Mouse (Mus musculus) CH12.LX (cell line): Measurements from ENCODE around the gene Mrgpre. TPM values are rescaled to one million over a fixed set of nuclear protein-coding genes. Genes with fewer than 3 reads are reported as not detected.

Experiments used
- DNase-seq: peaks from one replicate; pipeline ENCODE4 v3.0.0-alpha.2; 2013; ENCODE audit errors: extremely low read depth
- H3K27ac ChIP-seq: 2 replicates; pipeline ENCODE4 v1.5.1; 2012; ENCODE audit warnings: low read depth, mild to moderate bottlenecking, control low read depth, moderate library complexity; ENCODE audit not compliant: insufficient read depth
- H3K27me3 ChIP-seq: replicated peaks from 2 replicates; pipeline ENCODE3; 2012; ENCODE audit warnings: inconsistent platforms
- H3K36me3 ChIP-seq, 2 experiments: replicated peaks in 1 of 2; 2 replicates each; pipeline versions ENCODE3 to v1.6.1; 2012; ENCODE audit warnings: inconsistent platforms in 1 of 2, low read length in 1 of 2, mild to moderate bottlenecking in 1 of 2, mixed read lengths in 1 of 2, moderate library complexity in 1 of 2; ENCODE audit not compliant: control insufficient read depth in 1 of 2, insufficient read depth in 1 of 2
- H3K4me1 ChIP-seq, 2 experiments: 2 replicates each; pipeline ENCODE4 v1.6.1; 2012; ENCODE audit warnings: inconsistent platforms in 1 of 2, moderate library complexity in 1 of 2; ENCODE audit not compliant: insufficient read depth in 2 of 2, control insufficient read depth in 1 of 2
- H3K4me2 ChIP-seq: 2 replicates; pipeline ENCODE4 v1.6.1; 2012; ENCODE audit warnings: low read depth, mild to moderate bottlenecking, control low read depth; ENCODE audit not compliant: poor library complexity, insufficient read depth, severe bottlenecking
- H3K4me3 ChIP-seq, 3 experiments: fragments of 150-350 bp in 1 of 3; sonication (generic) in 1 of 3; replicated peaks in 1 of 3; 2 replicates each; pipeline versions ENCODE3 to v1.5.1; 2011 to 2012; ENCODE audit warnings: low read depth in 2 of 3, low read length in 2 of 3, mild to moderate bottlenecking in 2 of 3, moderate library complexity in 2 of 3, control low read depth in 1 of 3, improper control_type of control experiment in 1 of 3, inconsistent platforms in 1 of 3, mixed read lengths in 1 of 3; ENCODE audit not compliant: poor library complexity in 1 of 3
- H3K79me2 ChIP-seq: replicated peaks from 2 replicates; pipeline ENCODE4 v1.6.1; 2012; ENCODE audit warnings: mild to moderate bottlenecking, moderate library complexity; ENCODE audit not compliant: control insufficient read depth, poor library complexity, insufficient read depth, severe bottlenecking; ENCODE audit errors: extremely low read depth
- H3K9ac ChIP-seq: 2 replicates; pipeline ENCODE4 v1.6.1; 2012; ENCODE audit warnings: low read depth, mild to moderate bottlenecking, control low read depth, moderate library complexity; ENCODE audit not compliant: insufficient read depth
- H3K9me3 ChIP-seq: replicated peaks from 2 replicates; pipeline ENCODE3; 2012; ENCODE audit warnings: low read length, inconsistent platforms, mixed read lengths
- BHLHE40 ChIP-seq: IDR thresholded peaks from 2 replicates; pipeline ENCODE4 v1.6.1; 2011; ENCODE audit warnings: mild to moderate bottlenecking, low read depth, low read length, improper control_type of control experiment
- CHD1 ChIP-seq: IDR thresholded peaks from 2 replicates; pipeline ENCODE4 v1.6.1; 2012; ENCODE audit warnings: low read depth, low read length, improper control_type of control experiment, inconsistent platforms
- CHD2 ChIP-seq: IDR thresholded peaks from 2 replicates; pipeline ENCODE4 v1.6.1; 2011; ENCODE audit warnings: low read length, improper control_type of control experiment
- CTCF ChIP-seq, 2 experiments: IDR thresholded peaks in 1 of 2; conservative IDR thresholded peaks in 1 of 2; 2 replicates each; pipeline ENCODE4 v1.5.1; 2011 to 2012; ENCODE audit warnings: low read depth in 2 of 2, low read length in 2 of 2, improper control_type of control experiment in 1 of 2, inconsistent platforms in 1 of 2, mild to moderate bottlenecking in 1 of 2, moderate library complexity in 1 of 2
- ELF1 ChIP-seq: IDR thresholded peaks from 2 replicates; pipeline ENCODE4 v1.6.1; 2014; ENCODE audit warnings: low read depth, mild to moderate bottlenecking, inconsistent platforms, low read length, improper control_type of control experiment
- EP300 ChIP-seq: IDR thresholded peaks from 2 replicates; pipeline ENCODE4 v1.6.1; 2011; ENCODE audit warnings: low read length, improper control_type of control experiment
- ETS1 ChIP-seq: conservative IDR thresholded peaks from 2 replicates; pipeline ENCODE4 v1.6.1; 2012; ENCODE audit warnings: low read depth, mild to moderate bottlenecking, inconsistent platforms, low read length, improper control_type of control experiment, moderate library complexity
- HCFC1 ChIP-seq: IDR thresholded peaks from 2 replicates; pipeline ENCODE4 v1.6.1; 2012; ENCODE audit warnings: low read depth, mild to moderate bottlenecking, inconsistent platforms, low read length, improper control_type of control experiment
- IRF4 ChIP-seq: IDR thresholded peaks from 2 replicates; pipeline ENCODE4 v1.6.1; 2014; ENCODE audit warnings: low read depth, mild to moderate bottlenecking, inconsistent platforms, low read length, improper control_type of control experiment
- KAT2A ChIP-seq: IDR thresholded peaks from 2 replicates; pipeline ENCODE4 v1.6.1; 2012; ENCODE audit warnings: low read length, improper control_type of control experiment, inconsistent platforms; ENCODE audit not compliant: insufficient replicate concordance
- MAFK ChIP-seq: IDR thresholded peaks from 2 replicates; pipeline ENCODE4 v1.6.1; 2011; ENCODE audit warnings: low read length, improper control_type of control experiment; ENCODE audit not compliant: insufficient replicate concordance
- MAX ChIP-seq: IDR thresholded peaks from 2 replicates; pipeline ENCODE4 v1.6.1; 2011; ENCODE audit warnings: low read length, improper control_type of control experiment
- MAZ ChIP-seq: IDR thresholded peaks from 2 replicates; pipeline ENCODE4 v1.6.1; 2012; ENCODE audit warnings: low read depth, mild to moderate bottlenecking, inconsistent platforms, low read length, improper control_type of control experiment, moderate library complexity
- MXI1 ChIP-seq: IDR thresholded peaks from 2 replicates; pipeline ENCODE4 v1.6.1; 2011; ENCODE audit warnings: mild to moderate bottlenecking, low read depth, low read length, improper control_type of control experiment
- NELFE ChIP-seq: IDR thresholded peaks from 2 replicates; pipeline ENCODE4 v1.6.1; 2011; ENCODE audit warnings: low read depth, low read length, improper control_type of control experiment
- PAX5 ChIP-seq: IDR thresholded peaks from 2 replicates; pipeline ENCODE4 v1.6.1; 2012; ENCODE audit warnings: low read length, inconsistent platforms, mixed read lengths
- POLR2A ChIP-seq: IDR thresholded peaks from 2 replicates; pipeline ENCODE4 v1.6.1; 2011; ENCODE audit warnings: low read depth, mild to moderate bottlenecking, improper control_type of control experiment, low read length
- POLR2AphosphoS2 ChIP-seq: IDR thresholded peaks from 2 replicates; pipeline ENCODE4 v1.6.1; 2011; ENCODE audit warnings: low read depth, low read length, improper control_type of control experiment
- RAD21 ChIP-seq: IDR thresholded peaks from 2 replicates; pipeline ENCODE4 v1.6.1; 2011; ENCODE audit warnings: low read depth, mild to moderate bottlenecking, low read length, improper control_type of control experiment, moderate library complexity
- RCOR1 ChIP-seq: conservative IDR thresholded peaks from 2 replicates; pipeline ENCODE4 v1.6.1; 2012; ENCODE audit warnings: low read depth, mild to moderate bottlenecking, inconsistent platforms, low read length, improper control_type of control experiment
- SMC3 ChIP-seq: IDR thresholded peaks from 2 replicates; pipeline ENCODE4 v1.6.1; 2011; ENCODE audit warnings: low read depth, low read length, improper control_type of control experiment
- TCF12 ChIP-seq: IDR thresholded peaks from 2 replicates; pipeline ENCODE4 v1.6.1; 2014; ENCODE audit warnings: low read depth, mild to moderate bottlenecking, inconsistent platforms, low read length, improper control_type of control experiment
- UBTF ChIP-seq: IDR thresholded peaks from 2 replicates; pipeline ENCODE4 v1.6.1; 2012; ENCODE audit warnings: low read depth, mild to moderate bottlenecking, inconsistent platforms, low read length, improper control_type of control experiment, moderate library complexity
- USF2 ChIP-seq: conservative IDR thresholded peaks from 2 replicates; pipeline ENCODE4 v1.6.1; 2011; ENCODE audit warnings: low read depth, low read length, improper control_type of control experiment
- ZC3H11A ChIP-seq: IDR thresholded peaks from 2 replicates; pipeline ENCODE4 v1.6.1; 2012; ENCODE audit warnings: low read depth, mild to moderate bottlenecking, inconsistent platforms, low read length, improper control_type of control experiment
- ZMIZ1 ChIP-seq: IDR thresholded peaks from 2 replicates; pipeline ENCODE4 v1.6.1; 2012; ENCODE audit warnings: low read depth, mild to moderate bottlenecking, inconsistent platforms, low read length, improper control_type of control experiment
- ZNF384 ChIP-seq: IDR thresholded peaks from 2 replicates; pipeline ENCODE4 v1.6.1; 2012; ENCODE audit warnings: low read depth, low read length, improper control_type of control experiment, inconsistent platforms
- dilution Hi-C: fragments of 300-500 bp; cut with MboI; formaldehyde crosslinking; loops from 2 replicates; pipeline ENCODE4 v1.14.3; 2020; ENCODE audit warnings: low sequenced_read_pairs; ENCODE audit not compliant: extremely low pct_unique_long_range_greater_than_20kb, extremely low pct_ligation_motif_present
- in situ Hi-C: fragments of 300-500 bp; cut with MboI; formaldehyde crosslinking; loops from 3 replicates; pipeline ENCODE4 v1.14.3; 2019; ENCODE audit warnings: low sequenced_read_pairs, low pct_ligation_motif_present, low pct_unique_long_range_greater_than_20kb, mixed read lengths
- polyA plus RNA-seq: library from polyadenylated mRNA; unstranded; fragments of >175 nt; gene quantifications from 2 replicates; pipeline ENCODE4 v1.2.1, GENCODE M21; 2012; ENCODE audit warnings: low read depth; ENCODE audit not compliant: insufficient read length
- total RNA-seq, 2 experiments: library from RNA; depleted of rRNA; stranded (reverse); fragments of 300-350 nt in 1 of 2; fragments of >200 nt in 1 of 2; gene quantifications; 2 replicates each; pipeline ENCODE4 v1.2.3; 2012 to 2014

Mrgpre gene
- total and polyA plus RNA-seq, 3 experiments, result 0.68 to 3.5 (median 1.3) TPM

- peak; percentile 60 for DNase-seq
- Histone ChIP-seq H3K27ac (no peak overlapping the region), H3K9me3 (no peaks in the 10 kb centered on the region), H3K4me2 (no peak overlapping the region), H3K4me3 (no peak overlapping the region), H3K27me3 (peaks cover 77% of the 10 kb centered on the region), H3K4me1 (peaks cover 6 to 10% of the 10 kb centered on the region in 2 experiments; a peak in 3 of 4 replicates), H3K79me2 (no peaks in the 10 kb centered on the region), H3K36me3 (no peaks in the 10 kb centered on the region), H3K9ac (no peak overlapping the region)
- in situ Hi-C loops (loop anchor here (5.0 kb wide), 1 partner anchor 47 kb away; no protein-coding TSS in a partner anchor), dilution Hi-C loops (no loop called here)
- TF ChIP-seq HCFC1 (no peak), BHLHE40 (no peak), MAFK (no peak), ZNF384 (no peak), ZMIZ1 (no peak), TCF12 (no peak), CHD2 (0 out of 2 replicates have a peak, but pooled peaks have one; percentile 27), UBTF (no peak), PAX5 (no peak), MAX (no peak), POLR2AphosphoS2 (no peak), CTCF (conservative IDR thresholded peaks at IDR 0.05 in 1 of 2, IDR thresholded peaks at IDR 0.05 in 1 of 2; ENCODE audit: low read depth in 2 of 2, low read length in 2 of 2) (peak; percentile 87 to 91), SMC3 (peak; percentile 87), RAD21 (peak; percentile 69), NELFE (no peak), MAZ (peak; percentile 62; the same call in 1 of the 2 replicates), CHD1 (no peak)
Observed at GRCm38 (mm10) chr7:143753990-143754715, 30.1 kb downstream of the Mrgpre start.

DNA sequence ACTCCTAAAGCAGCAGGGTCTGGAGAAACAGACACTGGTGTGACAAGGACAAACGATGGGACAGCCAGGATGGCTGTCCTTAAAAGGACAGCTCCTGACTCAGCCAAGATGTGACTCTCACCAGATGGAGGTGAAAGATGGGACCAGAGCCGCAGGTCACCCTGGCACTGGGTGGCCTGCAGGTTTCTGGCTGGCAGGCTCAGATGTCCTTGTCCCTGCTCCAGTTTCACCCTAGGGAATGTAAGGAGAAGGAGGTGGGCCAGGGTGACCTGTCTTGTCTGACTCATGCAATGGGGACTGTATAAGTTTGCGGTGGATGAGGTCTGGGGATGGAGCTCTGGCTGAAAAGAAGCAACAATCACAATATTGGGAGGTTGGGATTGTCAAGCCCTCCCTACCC is 31.7 kb downstream of the Mrgpre start:
- no peak for TF ChIP-seq MXI1
- no peak for TF ChIP-seq KAT2A
- TF ChIP-seq ELF1, result no peak
- TF ChIP-seq CTCF (conservative IDR thresholded peaks at IDR 0.05 in 1 of 2, IDR thresholded peaks at IDR 0.05 in 1 of 2; ENCODE audit: low read depth in 2 of 2, low read length in 2 of 2), result no peak
- no peak for TF ChIP-seq RAD21
- no peak for TF ChIP-seq MAZ
- no peak for TF ChIP-seq UBTF
- TF ChIP-seq CHD2, result no peak
- no peak for TF ChIP-seq IRF4
- TF ChIP-seq EP300, result no peak
- TF ChIP-seq ZMIZ1, result no peak
- TF ChIP-seq USF2, result no peak
- TF ChIP-seq MAX, result no peak
- TF ChIP-seq POLR2A, result no peak
- TF ChIP-seq MAFK, result no peak
- no peak for TF ChIP-seq ETS1
- TF ChIP-seq NELFE, result no peak
- no peak for TF ChIP-seq TCF12
- TF ChIP-seq RCOR1, result no peak
- no peak for TF ChIP-seq ZC3H11A
- H3K4me3 ChIP-seq, result no peak overlapping the region

More for the DNA sequence above, 31.7 kb downstream of the Mrgpre start:
- H3K27me3 ChIP-seq, result peaks cover 66% of the 10 kb centered on the region
- in situ Hi-C loops, result loop anchor here (5.0 kb wide), 1 partner anchor 45 kb away; no protein-coding TSS in a partner anchor
- peaks cover 1 to 6% of the 10 kb centered on the region in 2 experiments for H3K4me1 ChIP-seq
- H3K9me3 ChIP-seq, result no peaks in the 10 kb centered on the region
- H3K36me3 ChIP-seq, result no peaks in the 10 kb centered on the region
- H3K27ac ChIP-seq, result no peak overlapping the region
- H3K4me2 ChIP-seq, result no peak overlapping the region
- no peak overlapping the region for H3K9ac ChIP-seq
- dilution Hi-C loops, result no loop called here
- DNase-seq, result no peak
- H3K79me2 ChIP-seq, result no peaks in the 10 kb centered on the region
